Mouse (Mus musculus): ENCODE results near the gene P3h3. TPM values are rescaled to one million over a fixed set of nuclear protein-coding genes. Genes with fewer than 3 reads are reported as not detected.
"Not testable (repeated sequence)": the region's sequence is repeated elsewhere in the genome, so short reads cannot be mapped to it uniquely, and the experiment has no call there.

P3h3 gene
- polyA plus RNA-seq, 1 experiment from 2014 or later, result 13.4 TPM

DNA sequence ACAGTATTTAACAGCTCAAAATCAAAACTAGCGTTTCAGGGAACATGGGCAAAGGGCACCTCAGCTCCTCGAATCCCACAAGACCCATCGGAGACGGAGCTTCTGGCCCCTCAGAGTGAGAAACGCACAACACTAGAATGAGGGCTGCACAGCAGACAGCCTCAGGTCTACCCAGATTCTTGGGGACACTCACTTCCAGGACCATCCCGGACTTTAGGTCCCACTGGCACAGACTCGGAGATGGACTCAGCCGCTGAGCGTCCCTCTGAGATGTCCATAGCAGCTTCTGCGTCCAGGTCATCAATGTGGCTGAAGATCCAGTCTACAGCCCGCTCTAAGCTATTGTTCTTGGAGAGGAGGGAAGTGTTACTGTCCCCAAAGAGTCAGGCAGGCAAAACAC is 40.4 kb downstream of the P3h3 start:
- Histone ChIP-seq H3K4me1 (peaks cover 19% of the 10 kb centered on the region), H3K4me3 (no peak overlapping the region), H3K36me3 (peaks cover 78% of the 10 kb centered on the region), H3K27me3 (ENCODE audit: insufficient read depth, poor library complexity, severe bottlenecking) (no peaks in the 10 kb centered on the region), H3K9me3 (no peaks in the 10 kb centered on the region), H3K27ac (no peak overlapping the region)
- WGBS, result 93% methylated on average over 11 of the region's 11 CpGs
- no peak for DNase-seq (ENCODE audit: low spot score)

DNA sequence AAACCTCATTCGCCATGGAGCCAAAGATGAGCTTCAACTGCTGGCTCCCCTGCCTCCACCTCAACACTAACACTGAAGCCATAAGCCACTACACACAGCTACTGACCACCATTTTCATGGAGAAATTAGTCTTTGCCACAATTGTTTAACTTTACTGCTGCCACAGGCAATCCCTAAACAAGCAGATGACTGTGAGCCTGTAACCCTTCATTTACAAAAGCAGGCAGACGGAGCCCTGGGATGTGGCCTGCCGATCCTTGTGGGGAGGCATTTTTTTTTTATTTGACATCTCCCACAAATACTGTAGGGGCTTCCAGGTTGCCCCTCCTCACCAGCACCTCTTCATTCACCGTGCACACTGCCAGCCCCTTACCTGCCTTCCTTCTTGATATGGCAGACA is 40.9 kb downstream of the P3h3 start:
- WGBS, result 94% methylated on average over 4 of the region's 4 CpGs

DNA sequence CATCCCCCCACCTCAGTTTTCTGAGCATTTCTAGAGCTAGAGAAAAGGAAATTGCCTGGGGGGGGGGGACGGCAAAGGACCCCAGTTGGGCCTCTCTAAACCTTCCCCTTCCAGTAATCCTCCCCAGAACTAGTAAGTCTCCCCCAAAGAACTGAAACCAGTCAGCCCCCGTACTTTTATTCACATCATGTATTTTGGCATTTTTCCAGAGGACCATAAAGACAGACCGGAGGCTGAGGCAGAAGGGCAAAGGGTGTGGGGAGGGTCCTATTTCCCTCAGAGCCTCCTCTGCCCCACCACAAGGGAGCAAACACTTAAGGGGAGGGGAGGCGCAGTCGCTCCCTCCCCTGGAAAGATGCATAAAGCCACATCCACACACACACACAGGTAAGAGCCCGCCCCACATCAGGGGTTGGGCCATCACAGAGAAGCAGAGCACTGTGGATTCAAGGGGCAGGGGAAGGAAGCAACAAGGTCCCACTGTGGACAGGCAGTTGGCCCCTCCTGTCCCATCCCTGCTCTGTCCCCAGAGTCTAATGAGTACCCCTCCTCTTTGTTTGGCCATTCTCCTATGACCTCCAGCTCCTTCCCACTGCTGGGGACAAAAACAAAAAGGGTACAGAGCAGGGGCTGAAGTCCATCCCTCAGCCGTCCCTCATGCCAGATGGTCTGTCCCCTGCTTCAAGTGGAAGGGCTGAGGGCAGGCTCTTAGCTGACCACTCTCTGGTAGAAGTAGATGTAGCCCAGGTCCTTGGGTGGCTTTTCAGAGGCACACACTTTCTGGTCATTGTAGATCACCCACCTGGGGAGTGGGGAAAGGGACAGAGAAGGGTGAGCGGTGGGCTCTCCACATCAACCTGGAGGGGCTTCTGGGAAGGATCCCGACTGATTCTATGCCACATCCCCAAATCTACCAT is 42.4 kb downstream of the P3h3 start:
- Histone ChIP-seq H3K4me3 (peak overlapping the region; percentile 90; the same call in 1 of the 2 replicates), H3K27me3 (ENCODE audit: insufficient read depth, poor library complexity, severe bottlenecking) (no peaks in the 10 kb centered on the region), H3K9me3 (no peaks in the 10 kb centered on the region), H3K4me1 (peaks cover 27% of the 10 kb centered on the region), H3K36me3 (peaks cover 77% of the 10 kb centered on the region), H3K27ac (peak overlapping the region; percentile 99; the same call in 1 of the 2 replicates)
- 75% methylated on average over 9 of the region's 9 CpGs for WGBS
- no peak for DNase-seq (ENCODE audit: low spot score)

More for the DNA sequence above, 40.9 kb downstream of the P3h3 start:
- Histone ChIP-seq H3K9me3 (no peaks in the 10 kb centered on the region), H3K36me3 (peaks cover 78% of the 10 kb centered on the region), H3K4me3 (no peak overlapping the region), H3K27me3 (ENCODE audit: insufficient read depth, poor library complexity, severe bottlenecking) (no peaks in the 10 kb centered on the region), H3K4me1 (peaks cover 24% of the 10 kb centered on the region), H3K27ac (no peak overlapping the region)
- no peak for DNase-seq (ENCODE audit: low spot score)

DNA sequence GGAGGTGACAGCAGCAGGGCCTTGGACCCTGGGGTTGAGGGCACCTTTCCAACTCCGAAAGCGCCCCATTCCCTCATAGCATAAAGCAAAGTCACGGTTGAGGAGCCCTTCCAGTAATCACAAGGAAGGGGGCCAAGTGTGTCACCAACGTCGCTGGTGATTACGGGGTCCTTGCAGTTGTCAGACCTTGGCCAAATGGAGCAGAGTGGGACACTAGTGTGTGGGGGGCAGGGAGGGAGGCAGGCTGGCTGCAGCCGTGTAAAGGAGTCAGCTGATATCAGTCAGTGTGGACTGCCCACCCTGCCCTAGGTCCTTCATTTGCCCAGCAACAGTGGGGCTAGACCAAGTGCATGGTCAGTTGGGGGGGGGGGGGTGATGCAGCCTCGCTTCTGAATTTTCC is 43.1 kb downstream of the P3h3 start:
- H3K27me3 ChIP-seq (ENCODE audit: insufficient read depth, poor library complexity, severe bottlenecking), result no peaks in the 10 kb centered on the region
- H3K9me3 ChIP-seq, result no peaks in the 10 kb centered on the region
- 35% methylated on average over 8 of the region's 8 CpGs for WGBS
- no peak for DNase-seq (ENCODE audit: low spot score)
- peaks cover 73% of the 10 kb centered on the region for H3K36me3 ChIP-seq
- peak overlapping the region; percentile 99 for H3K27ac ChIP-seq
- peak overlapping the region; percentile 90 for H3K4me3 ChIP-seq
- H3K4me1 ChIP-seq, result peaks cover 34% of the 10 kb centered on the region

DNA sequence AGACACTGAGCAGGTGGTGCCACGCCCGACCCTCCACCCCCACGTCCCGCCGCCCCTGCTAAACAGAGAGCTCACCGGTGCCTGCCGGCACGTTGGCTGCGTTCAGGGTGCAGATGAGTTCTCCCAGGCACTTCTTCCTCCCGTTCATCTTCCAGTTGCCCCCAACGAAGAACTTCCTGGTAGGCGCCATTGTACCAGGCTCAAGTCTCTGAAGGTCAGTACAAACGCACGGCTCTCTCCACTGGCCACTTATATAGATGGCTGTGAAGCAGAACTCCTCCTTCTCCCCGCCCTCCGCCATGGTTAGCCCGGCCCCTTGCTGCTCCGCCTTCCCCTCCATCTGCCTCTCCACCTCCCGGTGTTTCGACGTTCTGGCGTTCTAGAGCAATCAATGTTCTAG is 43.6 kb downstream of the P3h3 start, which contains the start of gene Tpi1:
Tpi1 (minus strand) TSS at position 364 of the 400 bp plus-strand sequence.
- H3K4me3 ChIP-seq, result peak within 1 kb of the TSS; percentile 90
- H3K9me3 ChIP-seq, result no peaks in the 10 kb centered on the region
- under 1% methylated on average over 22 of the region's 22 CpGs for WGBS
- DNase-seq (ENCODE audit: low spot score), result peak; percentile 97
- no peaks in the 10 kb centered on the region for H3K27me3 ChIP-seq (ENCODE audit: insufficient read depth, poor library complexity, severe bottlenecking)
- H3K4me1 ChIP-seq, result peaks cover 38% of the 10 kb centered on the region
- peaks cover 68% of the 10 kb centered on the region for H3K36me3 ChIP-seq
- peak within 1 kb of the TSS; percentile 99 for H3K27ac ChIP-seq

DNA sequence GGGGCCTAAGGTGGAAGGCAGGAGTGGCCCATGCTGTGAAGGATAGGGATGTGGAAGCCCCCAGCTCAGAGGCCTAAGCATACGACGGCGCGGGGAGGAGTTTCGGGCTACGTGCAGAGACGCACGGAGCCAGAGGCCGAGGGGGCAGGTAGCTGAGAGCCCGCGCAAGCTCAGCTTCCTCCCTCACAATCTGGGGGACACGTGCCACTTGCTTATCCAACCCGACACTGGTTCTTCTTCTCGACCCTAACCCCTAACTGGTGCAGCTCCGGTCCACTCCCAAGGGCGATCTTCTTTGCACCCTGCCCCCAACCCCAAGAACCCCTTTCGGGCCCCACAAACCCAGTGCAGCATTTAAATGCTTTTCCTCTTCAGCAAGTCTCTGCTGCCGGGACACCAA is 44.1 kb downstream of the P3h3 start:
- H3K4me3 ChIP-seq, result peak overlapping the region; percentile 90
- under 1% methylated on average over 18 of the region's 18 CpGs for WGBS
- DNase-seq (ENCODE audit: low spot score), result peak; percentile 94

DNA sequence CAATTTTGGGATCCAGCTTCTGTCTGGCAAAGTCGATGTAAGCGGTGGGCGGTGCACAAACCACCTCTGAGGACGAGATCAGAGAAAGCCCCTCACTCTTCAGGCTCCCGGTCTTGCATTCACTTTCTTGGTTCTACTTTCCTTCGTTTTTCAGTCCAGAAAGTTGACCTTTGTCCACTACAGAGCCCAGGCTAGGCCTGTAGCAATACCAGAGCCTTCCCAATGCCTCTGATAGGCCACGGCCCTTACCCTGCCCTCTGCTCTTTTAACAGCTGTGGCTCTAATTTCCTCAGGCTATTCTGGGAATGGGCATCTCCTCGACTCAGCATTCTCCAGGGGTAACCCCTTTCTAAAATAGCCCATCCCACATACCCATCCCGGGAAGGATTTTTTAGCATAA is 44.7 kb downstream of the P3h3 start:
- H3K27me3 ChIP-seq (ENCODE audit: insufficient read depth, poor library complexity, severe bottlenecking), result no peaks in the 10 kb centered on the region
- H3K27ac ChIP-seq, result peak overlapping the region; percentile 99
- H3K4me1 ChIP-seq, result peaks cover 49% of the 10 kb centered on the region
- H3K36me3 ChIP-seq, result peaks cover 57% of the 10 kb centered on the region
- peak overlapping the region; percentile 90 for H3K4me3 ChIP-seq
- no peak for DNase-seq (ENCODE audit: low spot score)
- H3K9me3 ChIP-seq, result no peaks in the 10 kb centered on the region
- 21% methylated on average over 9 of the region's 9 CpGs for WGBS

More for the DNA sequence above, 44.1 kb downstream of the P3h3 start:
- no peaks in the 10 kb centered on the region for H3K9me3 ChIP-seq
- peaks cover 64% of the 10 kb centered on the region for H3K36me3 ChIP-seq
- peak overlapping the region; percentile 99 for H3K27ac ChIP-seq
- H3K4me1 ChIP-seq, result peaks cover 42% of the 10 kb centered on the region
- H3K27me3 ChIP-seq (ENCODE audit: insufficient read depth, poor library complexity, severe bottlenecking), result no peaks in the 10 kb centered on the region

DNA sequence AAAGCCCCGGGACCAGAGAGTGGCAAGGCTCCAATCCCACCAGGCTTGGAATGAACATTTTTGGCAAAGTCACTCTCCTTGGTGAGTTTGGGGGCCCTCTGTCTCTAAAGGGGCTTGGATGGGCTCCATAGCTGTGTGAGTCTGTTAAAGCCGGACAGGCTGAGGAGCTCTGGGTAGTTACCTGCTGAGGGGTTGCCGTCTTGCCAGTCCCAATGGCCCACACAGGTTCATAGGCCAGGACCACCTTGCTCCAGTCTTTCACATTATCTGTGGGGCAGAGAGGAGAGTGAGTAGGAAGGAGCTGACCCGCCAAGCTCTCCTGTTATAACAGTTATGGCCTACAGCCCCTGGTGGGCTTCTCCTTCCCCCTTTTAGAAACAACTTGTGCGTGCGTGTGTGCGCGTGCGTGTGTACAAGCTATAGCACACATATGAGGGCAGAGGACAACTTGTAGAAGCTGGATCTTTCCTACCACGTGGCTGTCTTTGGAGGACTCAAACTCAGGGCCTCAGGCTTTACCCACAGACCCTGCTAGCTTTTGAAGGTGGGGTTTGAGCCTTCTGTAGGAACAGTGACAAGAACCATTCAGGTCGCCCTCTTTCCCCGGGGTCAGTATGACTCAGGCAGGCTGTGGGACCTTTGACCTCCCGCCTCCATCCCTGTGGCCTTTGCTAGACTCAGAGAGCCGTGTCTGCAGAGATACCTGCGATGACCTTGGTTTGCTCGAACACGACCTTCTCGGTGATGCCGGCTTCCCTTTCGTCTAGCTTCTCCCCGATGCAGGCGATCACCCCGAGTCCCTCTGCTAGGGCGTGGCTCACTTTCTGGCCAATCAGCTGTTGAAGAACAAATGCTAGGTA is 45.6 kb downstream of the P3h3 start:
- Histone ChIP-seq H3K9me3 (no peaks in the 10 kb centered on the region), H3K27ac (peak overlapping the region; percentile 99), H3K36me3 (peaks cover 48% of the 10 kb centered on the region), H3K27me3 (ENCODE audit: insufficient read depth, poor library complexity, severe bottlenecking) (no peaks in the 10 kb centered on the region), H3K4me3 (peak overlapping the region; percentile 90), H3K4me1 (peaks cover 55% of the 10 kb centered on the region)
- DNase-seq (ENCODE audit: low spot score), result no peak
- 75% methylated on average over 24 of the region's 24 CpGs for WGBS

DNA sequence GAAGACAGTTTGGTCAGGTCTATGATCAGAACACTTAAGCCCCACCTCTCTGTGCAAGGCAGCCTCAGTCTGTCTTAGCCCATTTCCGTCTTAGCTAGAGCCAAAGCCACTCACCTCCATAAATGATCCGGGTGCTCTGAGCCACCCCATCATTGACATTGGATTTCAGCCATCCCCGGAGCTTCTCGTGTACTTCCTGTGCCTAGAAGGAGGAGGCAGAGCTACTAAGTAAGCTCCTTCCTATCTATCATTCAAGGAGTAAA is 46.2 kb downstream of the P3h3 start:
- Histone ChIP-seq H3K9me3 (no peaks in the 10 kb centered on the region), H3K4me3 (no peak overlapping the region), H3K27ac (no peak overlapping the region), H3K27me3 (ENCODE audit: insufficient read depth, poor library complexity, severe bottlenecking) (no peaks in the 10 kb centered on the region), H3K36me3 (peaks cover 42% of the 10 kb centered on the region), H3K4me1 (peaks cover 55% of the 10 kb centered on the region)
- no peak for DNase-seq (ENCODE audit: low spot score)
- WGBS, result 81% methylated on average over 4 of the region's 4 CpGs

DNA sequence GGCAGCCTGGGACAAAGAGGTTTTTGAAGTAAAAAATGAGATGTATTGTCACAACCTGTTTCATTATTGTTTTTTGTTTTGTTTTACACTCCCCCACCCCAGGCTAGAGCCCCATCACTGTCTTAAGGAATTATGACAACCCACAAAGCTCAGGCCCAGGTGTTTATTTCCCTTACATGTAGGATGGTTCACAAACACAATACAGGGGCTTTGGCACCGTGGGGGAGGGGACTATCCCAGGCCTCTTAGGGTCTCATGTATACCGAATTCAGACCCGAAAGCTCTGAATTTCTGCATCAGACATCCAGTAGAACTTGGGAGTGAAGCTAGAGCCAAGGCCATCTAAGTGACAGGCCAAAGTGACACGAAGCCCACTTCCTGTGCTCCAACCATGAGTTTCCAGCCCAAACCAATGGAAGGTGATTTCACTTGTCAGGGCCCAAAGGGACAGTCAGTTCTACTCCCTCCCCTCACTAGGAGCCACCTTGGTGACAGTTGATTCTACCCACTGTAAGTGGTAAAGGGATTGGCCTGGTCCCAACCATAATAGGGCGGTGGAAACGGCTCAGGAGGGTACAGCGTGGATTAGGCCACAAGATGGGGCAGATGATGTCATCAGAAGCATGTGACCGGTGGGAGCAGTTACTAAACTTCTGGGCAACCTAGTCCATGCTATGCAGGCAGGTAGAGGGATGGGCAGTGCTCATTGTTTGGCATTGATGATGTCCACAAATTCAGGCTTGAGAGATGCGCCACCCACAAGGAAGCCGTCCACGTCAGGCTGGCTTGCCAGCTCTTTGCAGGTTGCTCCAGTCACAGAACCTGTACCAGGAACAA is 46.8 kb downstream of the P3h3 start:
- peaks cover 55% of the 10 kb centered on the region for H3K4me1 ChIP-seq
- 0 out of 2 replicates have a peak overlapping the region, but pooled peaks have one; percentile 67 for H3K4me3 ChIP-seq
- 80% methylated on average over 11 of the region's 11 CpGs for WGBS
- peak overlapping the region; percentile 94; the same call in 1 of the 2 replicates for H3K27ac ChIP-seq
- not testable (repeated sequence) for H3K9me3 ChIP-seq; DNase-seq (ENCODE audit: low spot score); H3K27me3 ChIP-seq (ENCODE audit: insufficient read depth, poor library complexity, severe bottlenecking)
- H3K36me3 ChIP-seq, result peaks cover 36% of the 10 kb centered on the region

DNA sequence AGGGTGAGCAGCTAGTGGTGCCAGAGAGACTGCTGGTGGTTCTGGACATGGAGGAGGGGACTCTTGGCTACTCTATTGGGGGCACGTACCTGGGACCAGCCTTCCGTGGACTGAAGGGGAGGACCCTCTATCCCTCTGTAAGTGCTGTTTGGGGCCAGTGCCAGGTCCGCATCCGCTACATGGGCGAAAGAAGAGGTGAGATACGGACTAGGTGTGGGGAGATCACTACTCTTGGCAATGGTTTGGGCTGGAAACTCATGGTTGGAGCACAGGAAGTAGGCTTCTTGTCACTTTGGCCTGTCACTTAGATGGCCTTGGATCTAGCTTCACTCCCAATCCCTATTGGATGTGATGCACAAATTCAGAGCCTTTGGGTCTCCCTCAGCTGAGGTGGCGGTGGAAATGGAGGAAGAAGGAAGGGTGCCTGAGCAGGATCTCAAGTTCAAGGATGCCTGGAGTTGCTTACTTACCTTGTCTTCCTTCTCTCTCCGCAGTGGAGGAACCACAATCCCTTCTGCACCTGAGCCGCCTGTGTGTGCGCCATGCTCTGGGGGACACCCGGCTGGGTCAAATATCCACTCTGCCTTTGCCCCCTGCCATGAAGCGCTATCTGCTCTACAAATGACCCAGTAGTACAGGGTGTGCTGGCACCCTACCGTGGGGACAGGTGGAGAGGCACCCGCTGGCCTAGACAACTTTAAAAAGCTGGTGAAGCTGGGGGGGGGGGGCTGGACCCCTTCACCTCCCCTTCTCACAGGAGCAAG is 47.6 kb downstream of the P3h3 start:
- whole genome bisulfite sequencing, result 48% methylated on average over 14 of the region's 14 CpGs
- peak overlapping the region; percentile 94 for H3K27ac ChIP-seq
- H3K27me3 ChIP-seq (ENCODE audit: insufficient read depth, poor library complexity, severe bottlenecking), result no peaks in the 10 kb centered on the region
- peak overlapping the region; percentile 67 for H3K4me3 ChIP-seq
- peaks cover 59% of the 10 kb centered on the region for H3K4me1 ChIP-seq
- H3K36me3 ChIP-seq, result peaks cover 29% of the 10 kb centered on the region
- no peaks in the 10 kb centered on the region for H3K9me3 ChIP-seq
- DNase-seq (ENCODE audit: low spot score), result no peak

Data from heart, embryonic 10.5 days (tissue).